Mouse (Mus musculus) ES-E14 (cell line): ENCODE measurements around the gene Myo3a.

Source experiments
- ZC3H11A ChIP-seq: IDR thresholded peaks from 2 replicates; pipeline ENCODE4 v1.6.1; 2012; ENCODE audit warnings: low read depth, mild to moderate bottlenecking, inconsistent platforms, low read length, borderline replicate concordance
- ZNF384 ChIP-seq: IDR thresholded peaks from 2 replicates; pipeline ENCODE4 v1.6.1; 2012; ENCODE audit warnings: low read depth, low read length, inconsistent platforms

DNA sequence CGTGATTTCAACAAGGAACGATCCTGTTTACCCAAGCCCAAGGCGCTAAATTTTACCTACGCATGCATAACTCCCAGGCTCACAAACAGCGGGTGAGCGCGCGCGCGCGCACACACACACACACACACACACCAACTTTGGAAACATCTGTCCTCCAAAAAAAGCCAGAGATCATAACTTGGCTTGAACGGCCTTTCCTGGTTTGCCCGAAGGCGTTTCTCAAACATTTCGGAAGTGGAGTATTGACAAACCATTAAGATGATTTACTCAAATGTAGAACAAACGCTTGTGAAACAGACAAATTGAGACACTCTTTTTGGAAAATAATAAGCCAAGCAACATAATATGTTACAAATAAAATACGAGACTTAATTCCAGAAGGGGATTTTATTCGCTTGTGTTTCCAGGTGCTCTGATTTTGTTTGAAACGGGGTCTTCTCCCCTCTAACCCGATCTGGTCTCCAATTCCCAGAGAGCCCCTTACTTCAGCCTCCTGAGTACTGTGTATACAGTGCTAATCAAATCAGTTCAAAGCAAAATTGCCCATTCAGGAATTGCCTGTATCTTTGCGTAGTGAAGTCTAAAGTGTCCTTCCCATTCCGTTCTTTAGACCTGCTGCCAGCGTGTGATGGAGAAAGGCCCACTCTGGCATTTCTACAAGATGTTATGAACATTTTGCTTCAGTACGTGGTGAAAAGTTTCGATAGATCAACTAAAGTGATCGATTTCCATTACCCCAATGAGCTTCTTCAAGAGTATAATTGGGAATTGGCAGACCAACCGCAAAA, 397.1 kb downstream of the Myo3a start:
- TF ChIP-seq ZNF384 (no peak), ZC3H11A (no peak)
